Mouse (Mus musculus) heart, postnatal 10 days (tissue): ENCODE measurements at regions not wholly inside any gene's neighbourhood (a gene's known extent, or its start where the extent isn't known, plus 50 kb on each side); places are given as distances from the start of the nearest gene placed in this dataset.

Experiments used
- DNase-seq, 2 experiments: peaks; one replicate each; pipeline ENCODE4 v3.0.0; 2021
- intact Hi-C: fragments of 180-260 bp; cut with DNase I; formaldehyde crosslinking; loops from one replicate; pipeline ENCODE4 v1.15.1; 2025

DNA sequence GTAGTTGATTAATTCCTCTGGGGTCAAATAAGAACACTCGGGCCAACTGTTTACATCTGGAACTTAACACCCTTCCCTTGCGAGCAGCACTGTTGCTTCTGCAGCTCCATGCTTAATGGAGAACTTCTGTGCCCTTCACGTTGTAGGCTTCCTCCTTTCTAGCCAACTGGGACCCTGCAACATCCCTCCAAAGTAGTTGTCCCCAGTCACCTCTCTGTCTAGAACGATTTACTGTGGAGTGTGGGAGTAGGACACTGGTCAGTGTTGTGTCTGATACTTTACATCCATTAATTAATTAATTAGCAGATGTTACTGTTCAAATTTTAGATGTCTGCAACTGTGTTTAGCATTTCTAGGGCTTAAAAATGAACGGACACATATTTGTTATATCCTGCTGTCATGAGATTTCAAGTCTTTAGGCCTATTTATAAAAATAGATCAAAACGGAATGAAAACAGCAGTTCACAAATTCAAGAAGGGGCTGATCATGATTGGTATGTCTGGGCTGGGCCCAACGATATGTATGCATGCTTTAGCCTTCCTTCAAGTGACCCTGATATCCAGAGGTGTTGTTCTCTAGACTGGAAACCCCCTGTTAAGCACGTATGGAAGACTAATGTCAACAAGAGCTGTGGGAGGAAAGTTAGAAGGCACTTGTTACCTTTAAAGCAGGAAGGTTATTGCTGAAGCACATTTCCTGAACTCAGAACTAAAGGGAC lies 543.6 kb upstream of the Nr5a2 start:
- intact Hi-C loops, result no loop called here
- no peak for DNase-seq

DNA sequence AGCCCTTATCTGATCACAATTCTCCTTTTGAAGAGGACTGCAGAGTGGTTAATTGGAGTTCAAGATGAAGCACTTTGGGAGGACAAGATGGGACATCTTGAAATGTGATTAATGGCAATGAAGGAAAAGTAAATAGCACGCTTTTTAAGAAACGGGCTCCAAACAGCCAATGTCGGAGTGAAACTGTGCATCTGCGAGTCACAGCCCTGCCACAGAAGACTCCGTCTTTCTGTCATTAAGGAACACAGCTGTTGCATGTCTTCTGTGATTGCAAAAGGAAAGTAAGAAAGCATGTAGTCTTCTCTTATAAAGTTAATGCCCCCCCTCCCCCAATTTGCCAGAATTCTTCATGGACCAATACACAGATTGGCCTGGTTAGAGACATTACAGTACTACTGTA lies 528.0 kb upstream of the Nr5a2 start:
- no peak for DNase-seq
- intact Hi-C loops, result no loop called here

DNA sequence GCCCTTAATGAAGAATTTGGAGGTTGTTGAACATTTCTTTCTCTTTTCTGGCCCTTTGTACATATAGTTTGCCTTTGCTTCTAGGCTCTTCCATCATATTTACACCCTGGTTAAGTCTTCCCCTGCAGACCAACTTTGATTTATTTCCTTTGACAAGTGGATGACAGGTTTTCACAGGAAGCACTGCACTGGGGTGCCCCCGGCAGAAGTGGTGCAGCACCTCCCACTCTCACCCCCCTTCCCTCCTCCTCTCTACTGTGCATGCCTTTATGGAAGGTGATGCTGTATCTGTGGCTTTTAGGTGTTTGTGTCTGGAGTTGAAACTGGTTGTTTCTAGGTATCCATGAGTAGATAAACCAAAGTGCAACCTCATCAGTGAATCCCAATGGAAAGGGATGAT lies 518.2 kb upstream of the Nr5a2 start:
- intact Hi-C loops, result no loop called here
- DNase-seq, result no peak

DNA sequence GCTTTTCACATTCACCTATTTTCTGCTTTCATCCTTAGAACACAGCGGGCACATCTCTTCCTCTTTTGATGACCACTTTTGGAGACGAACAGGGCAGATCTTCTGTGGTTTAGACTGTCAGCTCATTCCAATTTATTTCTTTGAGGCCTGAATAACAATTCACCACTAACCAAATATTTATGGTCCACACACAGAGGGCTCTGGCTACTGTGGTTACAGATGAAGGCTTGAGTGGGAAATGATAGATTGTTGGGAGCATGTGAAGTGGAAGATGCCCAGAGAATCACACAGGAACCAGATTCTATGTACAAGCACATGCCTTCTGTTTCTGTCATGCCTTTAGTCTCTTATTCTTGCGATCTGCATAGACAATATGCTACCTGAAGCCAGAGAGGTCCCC lies 517.0 kb upstream of the Nr5a2 start:
- intact Hi-C loops, result no loop called here
- DNase-seq, result no peak

DNA sequence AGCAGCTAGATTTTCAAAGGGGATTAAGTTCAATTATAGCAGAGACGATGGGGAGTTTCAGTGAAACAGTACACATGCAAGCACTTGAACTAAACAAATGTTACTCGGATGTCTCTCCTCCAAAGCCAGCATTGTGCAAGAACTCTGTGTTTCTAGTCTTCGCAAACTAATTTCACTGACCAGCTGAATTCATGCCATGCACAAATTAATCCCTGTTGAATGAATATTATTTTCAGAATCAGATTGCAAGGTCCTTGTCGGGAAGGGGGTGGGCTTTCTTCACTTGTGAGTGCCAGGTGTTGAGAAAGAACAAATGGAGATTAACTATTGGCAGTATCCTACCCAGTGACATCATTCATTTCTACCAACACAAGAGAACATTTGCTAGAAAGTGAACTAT lies 514.6 kb upstream of the Nr5a2 start:
- intact Hi-C loops, result no loop called here
- no peak for DNase-seq

DNA sequence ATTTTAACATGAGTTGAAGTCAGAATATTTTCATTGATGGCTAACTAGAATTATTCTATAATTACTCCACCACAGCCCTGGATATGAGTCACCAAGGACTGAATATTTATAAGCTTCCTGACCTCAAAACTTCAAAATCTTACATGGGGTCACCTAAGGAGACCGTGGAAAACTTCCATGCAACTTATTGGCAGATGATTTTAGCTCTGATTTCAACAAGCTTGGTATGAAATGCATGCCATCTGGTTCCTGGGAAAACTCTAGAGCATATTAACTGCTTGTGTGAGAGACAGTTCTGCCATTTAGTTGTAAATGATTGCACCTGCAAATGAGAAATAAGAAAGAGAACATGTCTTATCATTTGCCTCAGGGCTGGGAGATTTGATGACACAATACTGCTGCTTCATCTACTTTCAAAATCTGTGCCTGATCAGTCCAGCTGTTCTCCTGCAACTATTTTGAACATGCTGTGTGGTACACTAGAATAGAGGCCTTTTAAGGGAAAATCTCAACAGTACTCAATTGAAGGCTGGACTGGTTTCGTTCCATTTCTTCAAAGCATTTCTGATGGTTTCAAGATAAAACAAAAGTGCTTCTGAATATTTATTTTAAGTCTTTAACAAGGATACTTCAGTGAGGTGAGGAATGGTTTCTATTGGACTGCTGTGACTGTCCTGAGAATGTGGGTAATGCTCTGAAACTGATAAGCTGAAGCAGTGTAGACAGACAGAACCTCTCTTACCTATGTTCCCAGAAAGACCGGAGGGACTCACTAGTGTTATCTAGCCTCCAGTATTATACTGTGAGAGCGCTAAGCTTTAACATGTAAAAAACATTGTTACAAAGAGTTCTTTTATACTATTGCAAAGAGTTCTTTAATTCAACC lies 513.8 kb upstream of the Nr5a2 start:
- DNase-seq, result peak in 1 of 2 experiments; percentile 3
- intact Hi-C loops, result no loop called here

DNA sequence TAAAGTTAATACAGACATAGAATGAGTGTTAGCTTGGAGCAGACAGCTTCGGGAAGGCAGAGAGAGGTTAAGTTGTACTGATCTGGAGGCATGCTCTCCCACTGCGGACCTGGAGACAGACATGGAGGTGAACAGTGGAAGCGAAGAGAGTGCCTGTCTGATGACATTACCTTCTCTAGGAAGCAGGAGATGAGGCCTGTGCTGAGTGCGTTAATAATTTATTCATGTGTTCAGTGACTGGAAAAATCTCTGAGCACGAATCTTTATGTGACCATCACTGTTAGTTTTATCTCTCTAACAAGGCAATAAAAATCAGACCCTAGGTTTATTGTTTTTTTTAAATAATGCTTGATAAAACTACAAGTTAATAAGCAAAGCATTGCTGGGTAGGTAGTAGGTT lies 504.7 kb upstream of the Nr5a2 start:
- intact Hi-C loops, result loop anchor here (5.0 kb wide), 1 partner anchor 38 kb away; no protein-coding TSS in a partner anchor

DNA sequence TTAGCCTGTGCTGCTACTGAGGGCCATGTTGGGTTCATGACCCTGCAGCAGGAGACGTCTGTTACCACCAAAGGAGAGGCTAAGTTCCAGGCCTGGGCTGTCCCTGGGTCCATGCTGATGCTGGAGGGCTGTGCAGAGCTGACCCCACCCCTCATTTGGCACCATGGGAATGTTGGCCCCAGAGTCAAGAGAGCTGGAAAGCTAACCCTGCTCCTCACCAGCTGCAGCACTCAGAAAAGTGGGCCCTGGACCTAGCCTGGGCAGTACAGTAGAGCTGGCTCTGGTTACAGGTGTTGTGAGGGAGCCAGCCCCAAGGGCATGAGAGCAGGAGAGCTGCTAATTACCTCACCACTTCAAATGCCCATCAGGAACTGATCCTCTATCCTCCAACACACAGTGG lies 500.9 kb upstream of the Nr5a2 start:
- DNase-seq, result no peak
- intact Hi-C loops, result loop anchor here (5.0 kb wide), 1 partner anchor 34 kb away; no protein-coding TSS in a partner anchor

More for the DNA sequence above, 504.7 kb upstream of the Nr5a2 start:
- DNase-seq, result no peak

DNA sequence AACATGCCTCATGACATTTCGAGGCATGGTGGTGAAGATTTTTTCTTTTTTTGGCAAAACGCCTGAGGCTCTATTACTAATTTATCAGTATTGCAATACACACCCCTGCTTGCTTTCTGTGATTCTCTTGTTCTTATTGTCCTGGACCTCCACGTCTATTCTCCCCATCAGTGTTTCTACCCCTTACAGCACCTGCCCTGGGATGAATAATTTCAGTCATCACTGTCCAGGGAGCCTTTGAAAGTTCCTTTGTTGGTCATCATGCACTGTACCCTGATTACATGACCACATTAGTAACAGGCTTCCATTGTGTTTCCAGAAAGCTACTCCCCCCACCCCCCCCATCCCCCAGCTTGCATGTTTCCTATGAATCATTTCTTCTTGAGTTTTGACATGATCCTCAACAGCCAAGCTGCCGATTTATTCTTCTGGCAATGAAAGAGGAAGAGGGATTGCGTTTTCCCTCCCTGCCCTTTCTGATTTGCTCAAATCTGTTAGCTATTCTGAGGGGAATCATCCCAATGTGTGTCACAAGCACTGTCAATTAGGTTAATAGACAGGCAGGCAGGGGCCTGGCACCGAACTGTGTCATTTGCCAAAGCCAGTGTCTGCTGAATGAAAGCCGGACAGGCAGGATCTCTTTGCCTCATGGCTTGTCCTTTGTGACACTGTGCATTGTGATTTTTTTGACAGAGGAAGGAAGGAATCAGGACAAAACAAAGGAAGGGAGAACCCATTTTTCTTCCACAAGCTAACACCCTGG lies 493.4 kb upstream of the Nr5a2 start:
- intact Hi-C loops, result no loop called here
- DNase-seq, result peak in 1 of 2 experiments; percentile 4

DNA sequence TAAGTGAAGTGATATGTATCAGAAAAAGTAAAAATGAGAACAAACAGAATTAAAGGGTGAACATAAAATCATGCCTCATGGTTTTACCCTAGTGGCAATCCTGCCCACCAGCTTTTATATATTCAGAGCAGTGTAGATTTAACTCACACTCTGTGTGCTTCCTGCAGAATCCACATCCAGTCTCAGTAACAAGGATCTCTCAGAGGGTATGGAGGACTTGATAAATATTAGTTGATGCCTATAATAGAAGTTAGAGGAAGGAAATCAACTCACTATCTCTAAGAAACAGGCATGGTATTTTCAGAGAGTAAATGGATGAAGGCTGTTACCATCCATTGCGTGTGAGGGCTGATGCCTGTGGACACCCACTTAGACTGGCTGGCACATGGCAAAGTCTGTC lies 492.5 kb upstream of the Nr5a2 start:
- intact Hi-C loops, result no loop called here

DNA sequence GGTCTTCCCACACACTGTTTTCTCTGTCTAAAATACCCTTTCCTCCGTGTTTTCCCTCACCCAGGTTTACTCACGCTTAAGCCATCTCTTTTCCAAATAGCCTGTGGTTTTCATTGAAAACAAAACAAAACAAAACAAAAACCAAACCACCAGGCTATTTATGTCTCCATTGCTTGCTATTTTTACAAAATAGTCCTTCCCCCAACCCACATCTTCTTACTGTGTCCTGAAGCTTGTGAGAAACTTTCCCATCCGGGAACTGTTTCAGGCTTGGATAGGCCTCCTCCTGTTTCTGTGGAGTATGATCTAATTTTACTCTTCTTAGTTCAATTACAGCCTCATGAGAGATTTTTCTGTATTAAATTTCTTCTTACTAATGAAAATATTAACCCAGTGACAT lies 486.2 kb upstream of the Nr5a2 start:
- intact Hi-C loops, result no loop called here
- DNase-seq, result no peak

More for the DNA sequence above, 492.5 kb upstream of the Nr5a2 start:
- no peak for DNase-seq

DNA sequence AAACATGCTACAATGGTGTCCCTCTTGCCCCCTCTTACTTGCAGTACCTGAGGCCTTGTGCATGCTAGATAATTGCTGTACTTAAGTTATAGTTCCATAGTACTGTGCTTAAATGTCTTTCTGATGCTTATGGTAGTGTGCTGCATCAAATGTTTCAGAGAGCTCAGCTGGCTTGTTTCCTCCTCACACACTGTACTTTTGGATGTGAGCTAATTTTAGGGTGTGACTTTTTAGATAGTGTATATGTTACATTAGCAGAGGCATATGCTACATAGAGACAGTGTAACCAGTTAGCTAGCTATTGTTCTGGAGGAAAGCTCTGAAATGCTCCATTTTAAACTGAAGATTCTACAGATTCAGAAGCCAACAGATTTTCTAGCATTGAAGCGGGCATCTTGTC lies 467.9 kb upstream of the Nr5a2 start:
- no peak for DNase-seq
- intact Hi-C loops, result loop anchor here (5.0 kb wide), 1 partner anchor 34 kb away; no protein-coding TSS in a partner anchor

DNA sequence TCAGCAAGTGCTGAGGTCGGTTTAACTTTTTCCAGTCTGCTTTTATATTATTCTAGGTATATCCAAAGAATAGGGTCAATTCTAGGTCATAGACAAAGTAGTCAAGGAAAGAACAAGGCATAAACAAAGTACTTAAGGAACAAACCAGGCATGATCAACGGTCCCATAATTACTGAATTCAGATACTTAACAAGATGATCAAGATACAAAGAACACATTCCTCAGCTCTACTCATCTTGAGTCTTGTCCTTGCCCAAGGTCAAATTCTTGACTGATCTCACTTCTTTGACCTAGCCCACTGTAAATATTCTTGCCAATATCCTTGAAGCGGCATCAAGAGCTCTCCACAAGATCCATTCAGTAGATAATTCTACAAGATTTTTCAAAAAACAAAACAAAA lies 458.1 kb upstream of the Nr5a2 start:
- intact Hi-C loops, result no loop called here
- DNase-seq, result no peak

DNA sequence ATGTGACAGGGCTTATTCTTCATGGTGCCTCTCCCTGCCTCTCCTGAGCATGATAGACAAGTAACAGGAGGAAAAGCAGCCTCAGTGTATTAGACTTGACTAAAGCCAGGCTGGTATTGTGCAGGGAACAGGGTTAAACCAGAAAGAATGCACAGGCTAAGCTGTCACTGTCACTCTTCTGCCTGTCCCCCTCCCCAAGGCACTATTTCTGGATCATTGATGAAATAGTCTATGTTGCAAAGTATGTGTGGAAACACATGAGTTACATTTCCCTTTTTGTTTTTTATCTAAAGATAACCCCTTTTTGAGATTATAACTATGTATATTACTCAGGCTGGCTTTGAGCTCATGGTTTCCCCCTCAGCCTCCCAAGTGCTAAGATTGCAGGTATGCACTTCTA lies 436.5 kb upstream of the Nr5a2 start:
- no peak for DNase-seq
- intact Hi-C loops, result no loop called here

DNA sequence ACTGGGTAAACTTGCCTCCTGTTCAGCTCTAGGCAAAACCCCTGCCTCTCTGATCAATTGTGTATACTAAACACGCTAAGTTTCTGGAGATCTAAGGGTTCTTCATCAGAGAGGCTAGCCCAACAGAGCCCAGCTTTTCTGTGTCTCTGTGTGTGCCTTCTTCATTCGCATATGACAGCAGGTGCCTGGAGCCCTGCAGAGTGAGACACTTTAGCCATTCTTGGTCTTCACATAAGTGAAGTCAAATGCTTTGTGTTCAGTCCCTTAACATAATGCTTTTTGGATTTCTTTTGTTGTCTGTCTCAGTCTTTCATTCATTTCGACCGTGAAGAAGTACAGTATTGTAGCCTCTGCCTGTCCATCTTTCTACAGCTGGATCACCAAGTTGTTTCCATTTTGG lies 427.3 kb upstream of the Nr5a2 start:
- intact Hi-C loops, result no loop called here
- no peak for DNase-seq

DNA sequence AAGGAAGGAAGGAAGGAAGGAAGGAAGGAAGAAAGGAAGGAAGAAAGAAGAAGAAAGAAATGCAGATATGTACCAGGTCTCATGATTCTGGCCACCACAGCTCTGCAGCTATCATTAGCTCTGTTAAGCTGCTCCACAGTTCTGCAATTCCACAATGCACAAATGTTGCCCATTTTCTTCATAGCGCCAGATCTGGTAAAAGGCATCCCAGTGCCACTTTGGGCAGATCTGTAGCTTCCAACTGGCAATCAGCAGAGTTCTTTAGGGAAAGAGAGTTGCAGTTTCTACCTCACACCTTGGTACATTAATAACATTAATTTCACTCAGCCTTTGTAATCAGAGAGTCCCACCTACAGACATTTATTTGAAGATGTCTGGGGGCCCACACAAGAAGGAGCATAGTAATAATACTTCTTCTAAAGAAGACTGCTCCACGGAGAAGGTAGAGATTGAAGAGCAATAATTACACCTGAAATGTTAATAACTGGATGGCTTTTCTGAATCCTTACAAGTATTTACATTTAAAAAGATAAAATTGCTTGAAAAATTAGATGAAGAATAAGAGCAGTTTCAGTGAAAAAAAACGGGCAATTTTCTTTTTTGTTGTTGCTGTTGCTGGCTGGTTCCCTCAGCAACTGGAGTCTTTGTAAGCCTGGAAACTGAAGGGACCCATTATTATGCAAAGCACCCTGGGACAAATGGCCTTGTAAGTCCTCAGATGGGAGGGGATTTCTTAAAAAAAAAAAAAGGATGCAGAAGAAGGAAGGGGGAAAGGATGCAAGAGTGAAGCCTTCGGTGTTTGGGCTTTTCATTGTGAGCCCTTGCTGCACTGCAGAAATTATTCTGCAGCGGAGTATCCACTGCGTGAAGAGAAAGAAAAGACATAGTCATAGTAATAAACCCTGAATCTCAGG lies 418.1 kb upstream of the Nr5a2 start:
- intact Hi-C loops, result no loop called here
- DNase-seq, result no peak

DNA sequence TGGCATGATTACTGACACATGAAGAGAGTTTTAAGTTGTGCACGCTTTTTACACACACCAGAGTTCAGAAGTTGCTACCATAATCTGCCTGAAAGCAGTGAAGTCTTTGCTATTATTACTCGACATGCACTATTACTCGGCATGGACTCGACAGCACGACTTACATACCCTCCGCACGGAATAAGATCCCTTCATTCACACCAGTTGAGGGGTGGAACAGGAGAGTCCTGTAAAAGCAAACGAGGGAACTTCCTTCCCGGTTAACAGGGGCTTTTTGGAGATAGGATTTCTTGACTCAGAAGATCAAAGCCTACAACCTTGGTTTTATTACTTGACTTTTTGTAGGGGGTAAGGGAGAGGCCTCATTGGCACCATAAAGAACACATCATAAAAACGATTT lies 416.4 kb upstream of the Nr5a2 start:
- DNase-seq, result no peak
- intact Hi-C loops, result no loop called here

DNA sequence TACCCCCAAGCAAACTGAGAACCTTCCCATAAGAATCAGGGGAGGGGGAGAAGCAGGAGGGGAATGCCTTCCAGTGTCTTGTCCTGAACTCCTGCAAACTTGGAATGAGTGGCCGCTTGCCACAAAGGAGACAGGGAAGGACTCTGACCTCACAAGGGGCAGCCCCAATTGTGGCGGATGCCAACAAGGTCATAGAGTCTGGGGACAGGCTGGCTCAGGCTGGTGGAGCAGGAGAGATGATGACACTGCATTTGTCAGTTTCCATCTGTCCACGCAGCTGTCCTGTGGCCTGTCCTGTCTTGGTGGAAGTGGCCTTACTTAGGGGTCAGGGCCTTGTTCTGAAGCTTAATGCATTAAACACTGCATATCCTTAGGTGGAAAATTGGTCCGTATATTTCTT lies 414.4 kb upstream of the Nr5a2 start:
- no peak for DNase-seq
- intact Hi-C loops, result no loop called here

DNA sequence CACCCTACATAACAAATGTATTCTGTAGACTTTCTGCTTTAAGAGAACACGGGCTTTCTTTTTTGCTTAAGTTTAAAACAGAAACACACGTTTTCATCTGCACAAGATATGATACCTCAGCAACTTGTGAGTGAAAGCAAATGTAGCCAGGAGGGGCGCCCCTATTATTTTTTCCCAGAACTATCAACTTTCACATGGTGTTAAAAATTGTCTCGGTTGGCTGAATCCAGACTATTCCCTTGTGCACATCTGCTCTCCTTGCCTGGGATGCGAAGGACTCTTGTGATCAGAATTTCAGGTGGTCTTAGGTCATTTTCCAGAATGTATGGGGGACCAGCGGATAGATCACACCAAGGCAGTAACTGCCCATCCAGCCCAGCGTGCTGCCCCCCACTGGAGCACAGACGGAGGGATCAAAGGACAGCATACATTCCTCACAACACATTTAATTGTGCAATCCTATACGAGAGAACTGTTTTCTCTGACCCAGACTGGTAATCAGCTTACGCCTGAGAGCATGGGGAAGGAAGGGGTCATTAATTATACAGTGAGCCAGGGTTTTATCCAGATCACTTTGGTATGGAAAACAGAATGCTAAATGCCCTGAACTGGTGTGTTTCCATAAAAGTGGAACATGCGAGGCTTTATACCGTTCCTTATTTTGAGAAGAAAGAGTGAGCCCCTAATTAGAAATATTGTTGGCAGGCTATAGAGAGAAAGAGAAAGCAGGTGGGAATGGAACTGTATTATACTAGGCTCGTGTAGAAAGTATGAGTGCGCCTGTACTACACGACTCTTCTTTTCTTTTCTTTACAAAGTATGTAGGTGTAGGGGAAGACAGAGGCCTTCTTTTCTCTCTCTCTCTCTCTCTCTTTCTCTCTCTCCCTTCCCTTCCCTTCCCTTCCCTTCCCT lies 413.5 kb upstream of the Nr5a2 start:
- intact Hi-C loops, result no loop called here

More for the DNA sequence above, 413.5 kb upstream of the Nr5a2 start:
- DNase-seq, result no peak
